ENCODE assay signal across 12 mouse cellular contexts in the genomic region with DNA sequence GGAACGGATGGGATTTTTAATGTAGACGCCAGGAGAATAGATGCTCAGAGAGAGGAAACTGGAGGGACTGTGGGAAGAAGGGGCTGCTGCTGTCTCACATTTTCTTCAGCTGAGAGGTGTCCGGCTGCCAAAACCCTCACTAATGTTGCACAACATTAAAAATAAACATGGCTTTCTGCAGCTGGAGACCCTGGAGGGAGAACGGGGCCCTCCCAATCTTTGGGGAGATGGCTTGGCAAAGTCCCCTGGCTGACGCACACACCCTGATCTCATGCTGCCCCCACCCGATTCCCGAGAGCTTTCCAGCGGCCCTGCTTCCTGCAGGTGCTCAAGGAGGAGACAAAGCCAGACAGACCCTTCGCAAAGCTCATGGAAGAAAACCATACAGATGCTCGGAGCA. TPM values are rescaled to one million over a fixed set of nuclear protein-coding genes. Genes with fewer than 3 reads are reported as not detected.
DNase-seq lines count a peak whose midpoint lies in the region; ATAC-seq lines count a peak whose summit lies in the region.
"Had no signal": no experiment of that assay in that cellular context is flagged by ENCODE, and none has a peak within 500 bp of the region (broad histone marks: within the 10 kb centered on the region; RNA-seq: fewer than 3 reads in every experiment).

No protein-coding gene starts in this region.

- H3K4me1 ChIP-seq in lung, embryonic 15.5 days: peaks cover 10% of the 10 kb centered on the region; the same call in 1 of the 2 replicates
- no peaks in the 10 kb centered on the region for H3K4me1 ChIP-seq in hindbrain, embryonic 10.5 days (replicated peaks)

- ATAC-seq in lung, embryonic 15.5 days (ENCODE audit: borderline replicate concordance, extremely low read depth, low FRiP score, low TSS enrichment): peak; percentile 82; the same call in 1 of the 2 replicates
- ATAC-seq: activated CD4-positive, CD25-positive, alpha-beta regulatory T cell, adult 4 months; hindbrain, postnatal 0 days; midbrain, embryonic 15.5 days had no signal

- H3K27ac ChIP-seq in lung, embryonic 15.5 days: no peak overlapping the region
- H3K27ac ChIP-seq in hindbrain, embryonic 10.5 days: no peak overlapping the region
- H3K27ac ChIP-seq: hindbrain, postnatal 0 days; midbrain, embryonic 15.5 days had no signal

- no peaks in the 10 kb centered on the region for H3K36me3 ChIP-seq in lung, embryonic 15.5 days
- no peaks in the 10 kb centered on the region for H3K36me3 ChIP-seq in hindbrain, embryonic 10.5 days
- H3K36me3 ChIP-seq: midbrain, embryonic 15.5 days had no signal

- WGBS in lung, embryonic 15.5 days: 40% methylated on average over 10 of the region's 10 CpGs
- 84% methylated on average over 10 of the region's 10 CpGs for WGBS in hindbrain, embryonic 10.5 days

- no peak overlapping the region for H3K4me2 ChIP-seq in lung, embryonic 15.5 days
- H3K4me2 ChIP-seq: liver, embryonic 11.5 days; midbrain, embryonic 15.5 days had no signal

- H3K9ac ChIP-seq in lung, embryonic 15.5 days: no peak overlapping the region
- H3K9ac ChIP-seq: midbrain, embryonic 15.5 days had no signal

- H3K9me3 ChIP-seq in lung, embryonic 15.5 days: no peaks in the 10 kb centered on the region
- H3K9me3 ChIP-seq in hindbrain, embryonic 10.5 days: no peaks in the 10 kb centered on the region
- H3K9me3 ChIP-seq: midbrain, embryonic 15.5 days had no signal

- no peak overlapping the region for H3K4me3 ChIP-seq in lung, embryonic 15.5 days
- no peak overlapping the region for H3K4me3 ChIP-seq in hindbrain, embryonic 10.5 days
- H3K4me3 ChIP-seq: midbrain, embryonic 15.5 days had no signal

- H3K27me3 ChIP-seq in lung, embryonic 15.5 days: no peaks in the 10 kb centered on the region
- H3K27me3 ChIP-seq in hindbrain, embryonic 10.5 days (ENCODE audit: insufficient read depth, poor library complexity, severe bottlenecking): no peaks in the 10 kb centered on the region
- H3K27me3 ChIP-seq: midbrain, embryonic 15.5 days had no signal

- DNase-seq in ovary, adult 18-20 months (ENCODE audit: low spot score): peak; percentile 51
- no peak for DNase-seq in ovary, postnatal 10 days (ENCODE audit: low spot score)
- peak; percentile 82 to 83 for DNase-seq in gastrocnemius, postnatal 36 days
- DNase-seq in spleen, postnatal 4 days (ENCODE audit: low spot score in 2 of 2): no peak
- DNase-seq in adrenal gland, postnatal 36 days: no peak
- DNase-seq in hindbrain, embryonic 10.5 days (ENCODE audit: low spot score): no peak
- DNase-seq: retina, postnatal 1 day had no signal

- intact Hi-C loops in gastrocnemius, postnatal 36 days (cut with DNase I): no loop called here

RNA-seq across cellular contexts. Expression of gene Cmklr1, which starts 10.6 kb away (rescaled TPM):
- total RNA-seq in gastrocnemius, postnatal 36 days (2021): 10 to 100 TPM; 11.8 to 14.0 TPM
- 17.5 and 21.4 TPM in 2 replicates for polyA plus RNA-seq in lung, embryonic 15.5 days (2015; fragmentation: Nextera tagmentation; extraction: Ambion mirVana)
- total RNA-seq in adrenal gland, postnatal 36 days (2021): 10 to 100 TPM; 15.3 to 24.4 TPM
- 0.78 and 1.1 TPM in 2 replicates for polyA plus RNA-seq in hindbrain, embryonic 10.5 days (2016; fragmentation: Nextera tagmentation; extraction: Ambion mirVana)
- polyA plus RNA-seq: activated CD4-positive, CD25-positive, alpha-beta regulatory T cell, adult 4 months had no signal

Comparison
In these comparisons a context has a peak if more than half of its experiments do, and no peak if none do; other contexts are left out.
1. DNase-seq: peak in ovary, adult 18-20 months (single experiment) and gastrocnemius, postnatal 36 days (2 of 2); none in ovary, postnatal 10 days (single experiment), spleen, postnatal 4 days (0 of 2), adrenal gland, postnatal 36 days (0 of 2) and hindbrain, embryonic 10.5 days (single experiment).